Mouse (Mus musculus): ENCODE results near the gene Pde6d.

The Pde6d gene

GRCm38 (mm10) chr1:86503906-86504696 is 78.3 kb downstream of the Pde6d start:
- DNase-seq (ENCODE audit: low read depth, low spot score) = no peak

GRCm38 (mm10) chr1:86503165-86503747 is 79.2 kb downstream of the Pde6d start:
- no peak for DNase-seq (ENCODE audit: low read depth, low spot score)

- no peak for DNase-seq (ENCODE audit: low read depth, low spot score)
Measured at GRCm38 (mm10) chr1:86502221-86503048, 80.0 kb downstream of the Pde6d start.

GRCm38 (mm10) chr1:86501559-86501958 is 80.9 kb downstream of the Pde6d start:
- no peak for DNase-seq (ENCODE audit: low read depth, low spot score)

- no peak for DNase-seq (ENCODE audit: low read depth, low spot score)
Measured at GRCm38 (mm10) chr1:86501114-86501532, 81.3 kb downstream of the Pde6d start.

GRCm38 (mm10) chr1:86500681-86501080 is 81.7 kb downstream of the Pde6d start:
- no peak for DNase-seq (ENCODE audit: low read depth, low spot score)

GRCm38 (mm10) chr1:86499903-86500302 is 82.5 kb downstream of the Pde6d start:
- DNase-seq (ENCODE audit: low read depth, low spot score) = no peak

- no peak for DNase-seq (ENCODE audit: low read depth, low spot score)
Measured at GRCm38 (mm10) chr1:86498611-86499010, 83.8 kb downstream of the Pde6d start.

GRCm38 (mm10) chr1:86497986-86498385 is 84.4 kb downstream of the Pde6d start:
- DNase-seq (ENCODE audit: low read depth, low spot score) = no peak

- no peak for DNase-seq (ENCODE audit: low read depth, low spot score)
Measured at GRCm38 (mm10) chr1:86497361-86497760, 85.1 kb downstream of the Pde6d start.

GRCm38 (mm10) chr1:86496340-86496739 is 86.1 kb downstream of the Pde6d start:
- DNase-seq (ENCODE audit: low read depth, low spot score) = no peak

GRCm38 (mm10) chr1:86493783-86494182 is 88.6 kb downstream of the Pde6d start:
- no peak for DNase-seq (ENCODE audit: low read depth, low spot score)
